ENCODE assay signal across 8 mouse cellular contexts in genomic region chr17:28953251-28953650, GRCm38 (mm10). TPM values are rescaled to one million over a fixed set of nuclear protein-coding genes. Genes with fewer than 3 reads are reported as not detected.
A peak's percentile ranks its signal among the peaks of the same experiment; 100 is the strongest.
DNase-seq lines count a peak whose midpoint lies in the region; ATAC-seq and TF ChIP-seq lines count a peak whose summit lies in the region.

No protein-coding gene starts in this region.

- H3K4me1 ChIP-seq in spleen, adult 2 months (ENCODE audit: control insufficient read depth, insufficient read depth, insufficient read length), result peaks cover 11% of the 10 kb centered on the region; the same call in 1 of the 2 replicates
- peaks cover 3% of the 10 kb centered on the region for H3K4me1 ChIP-seq in embryonic facial prominence, embryonic 11.5 days (ENCODE audit: control insufficient read depth, insufficient read depth, low read length)
- peaks cover 41% of the 10 kb centered on the region for H3K4me1 ChIP-seq in liver, embryonic 12.5 days
- H3K4me1 ChIP-seq in small intestine, adult 2 months (ENCODE audit: control insufficient read depth, insufficient read depth, insufficient read length, low read length), result peaks cover 4% of the 10 kb centered on the region; the same call in 1 of the 2 replicates

- H3K9ac ChIP-seq in embryonic facial prominence, embryonic 11.5 days (replicated peaks; ENCODE audit: low read length), result peak overlapping the region; percentile 90
- peak overlapping the region; percentile 89 for H3K9ac ChIP-seq in liver, embryonic 12.5 days

- no peak for TF ChIP-seq POLR2A in spleen, adult 2 months (IDR thresholded peaks at IDR 0.05; ENCODE audit: low read depth, low read length)
- TF ChIP-seq POLR2A in small intestine, adult 2 months (IDR thresholded peaks at IDR 0.05; ENCODE audit: low read depth, low read length), result no peak

- no peak for DNase-seq in spleen, adult 2 months (ENCODE audit: low read depth in 1 of 2, low spot score in 2 of 2)
- DNase-seq in spleen, postnatal 4 days (ENCODE audit: low spot score in 2 of 2), result no peak
- peak; percentile 21 for DNase-seq in embryonic facial prominence, embryonic 11.5 days (ENCODE audit: low spot score)
- peak; percentile 19 to 37 for DNase-seq in heart, postnatal 14 days
- no peak for DNase-seq in right cerebral cortex, postnatal 25 days
- DNase-seq in urinary bladder, postnatal 10 days (ENCODE audit: low spot score), result no peak

- intact Hi-C loops in heart, postnatal 14 days (cut with DNase I), result loop anchor here (5.0 kb wide), 1 partner anchor 54 kb away; the partner anchor contains the start of gene Stk38

- ATAC-seq in embryonic facial prominence, embryonic 11.5 days (replicated peaks; ENCODE audit: insufficient number of reproducible peaks, low FRiP score, low TSS enrichment, low read depth), result no peak
- no peak for ATAC-seq in liver, embryonic 12.5 days

- peak overlapping the region; percentile 68 for H3K4me2 ChIP-seq in embryonic facial prominence, embryonic 11.5 days (ENCODE audit: low read depth, low read length)
- H3K4me2 ChIP-seq in liver, embryonic 12.5 days, result peak overlapping the region; percentile 84

- no peaks in the 10 kb centered on the region for H3K27me3 ChIP-seq in spleen, adult 2 months (ENCODE audit: control insufficient read depth, insufficient read depth, low read length)
- no peaks in the 10 kb centered on the region for H3K27me3 ChIP-seq in embryonic facial prominence, embryonic 11.5 days (ENCODE audit: control insufficient read depth, insufficient read depth, low read length)
- H3K27me3 ChIP-seq in liver, embryonic 12.5 days (replicated peaks), result no peaks in the 10 kb centered on the region
- H3K27me3 ChIP-seq in small intestine, adult 2 months (ENCODE audit: control insufficient read depth, insufficient read depth, low read length), result no peaks in the 10 kb centered on the region

- no peak for TF ChIP-seq CTCF in spleen, adult 2 months (IDR thresholded peaks at IDR 0.05; ENCODE audit: extremely low read depth, insufficient read depth, insufficient read length, insufficient replicate concordance)
- no peak for TF ChIP-seq CTCF in small intestine, adult 2 months (IDR thresholded peaks at IDR 0.05; ENCODE audit: extremely low read depth, insufficient read length, insufficient replicate concordance, low read depth, low read length)

- peak overlapping the region; percentile 99; the same call in 1 of the 2 replicates for H3K27ac ChIP-seq in spleen, adult 2 months (ENCODE audit: insufficient read depth, low read length)
- H3K27ac ChIP-seq in embryonic facial prominence, embryonic 11.5 days (replicated peaks; ENCODE audit: low read depth, low read length), result no peak overlapping the region
- H3K27ac ChIP-seq in liver, embryonic 12.5 days, result peak overlapping the region; percentile 99
- H3K27ac ChIP-seq in small intestine, adult 2 months (ENCODE audit: insufficient read depth, low read depth, low read length), result peak overlapping the region; percentile 89; the same call in 1 of the 2 replicates

- WGBS in spleen, adult 2 months, result 6% methylated on average over 9 of the region's 9 CpGs
- 26% methylated on average over 9 of the region's 9 CpGs for WGBS in embryonic facial prominence, embryonic 11.5 days
- WGBS in liver, embryonic 12.5 days (ENCODE audit: insufficient replicate concordance), result 6% methylated on average over 9 of the region's 9 CpGs
- 3% methylated on average over 9 of the region's 9 CpGs for WGBS in small intestine, adult 2 months

- peaks cover 3% of the 10 kb centered on the region; the same call in 1 of the 2 replicates for H3K36me3 ChIP-seq in spleen, adult 2 months (ENCODE audit: control insufficient read depth, insufficient read depth, low read length)
- no peaks in the 10 kb centered on the region for H3K36me3 ChIP-seq in embryonic facial prominence, embryonic 11.5 days (replicated peaks; ENCODE audit: control insufficient read depth, insufficient read depth, low read depth, low read length)
- H3K36me3 ChIP-seq in liver, embryonic 12.5 days, result peaks cover 38% of the 10 kb centered on the region
- H3K36me3 ChIP-seq in small intestine, adult 2 months (ENCODE audit: control insufficient read depth, insufficient read depth, low read length), result no peaks in the 10 kb centered on the region

- H3K9me3 ChIP-seq in embryonic facial prominence, embryonic 11.5 days (replicated peaks; ENCODE audit: control insufficient read depth, low read length), result no peaks in the 10 kb centered on the region
- H3K9me3 ChIP-seq in liver, embryonic 12.5 days (replicated peaks), result peaks cover 3% of the 10 kb centered on the region; the same call in 1 of the 2 replicates

- peak overlapping the region; percentile 99 for H3K4me3 ChIP-seq in spleen, adult 2 months (ENCODE audit: extremely low read depth, insufficient read depth, insufficient read length)
- peak overlapping the region; percentile 52 for H3K4me3 ChIP-seq in embryonic facial prominence, embryonic 11.5 days (ENCODE audit: low read depth, low read length)
- peak overlapping the region; percentile 80 for H3K4me3 ChIP-seq in liver, embryonic 12.5 days
- H3K4me3 ChIP-seq in small intestine, adult 2 months (ENCODE audit: low read depth, low read length), result peak overlapping the region; percentile 58

RNA-seq across cellular contexts. Expression of gene Kctd20, which starts 1.5 kb away (rescaled TPM):
- 27.4 and 58.3 TPM in 2 replicates for polyA plus RNA-seq in spleen, adult 2 months (2012; rRNA removed)
- polyA plus RNA-seq in embryonic facial prominence, embryonic 11.5 days (2014; fragmentation: Nextera tagmentation; extraction: Ambion mirVana), result 109 and 110 TPM in 2 replicates
- 10 to 100 TPM; 59.5 to 62.6 TPM for total RNA-seq in heart, postnatal 14 days (2021)
- polyA plus RNA-seq in liver, embryonic 12.5 days (2016; fragmentation: Nextera tagmentation; extraction: Ambion mirVana), result 87.0 and 92.4 TPM in 2 replicates
- polyA plus RNA-seq in small intestine, adult 2 months (2012; rRNA removed), result 12.7 and 36.3 TPM in 2 replicates

RNA-seq across cellular contexts. Expression of gene Pxt1, which starts 9.6 kb away (rescaled TPM):
- 0.18 and 0.28 TPM in 2 replicates for polyA plus RNA-seq in spleen, adult 2 months (2012; rRNA removed)
- polyA plus RNA-seq in embryonic facial prominence, embryonic 11.5 days (2014; fragmentation: Nextera tagmentation; extraction: Ambion mirVana), result not detected in 2 replicates
- total RNA-seq in heart, postnatal 14 days (2021), result under 1 TPM; 0.36 to 0.44 TPM
- polyA plus RNA-seq in liver, embryonic 12.5 days (2016; fragmentation: Nextera tagmentation; extraction: Ambion mirVana), result 0.51 and 0.73 TPM in 2 replicates
- 0.22 TPM in 1 of 2 replicates, not detected in the other for polyA plus RNA-seq in small intestine, adult 2 months (2012; rRNA removed)

RNA-seq across cellular contexts. Expression of gene 4930539E08Rik, which starts 38.1 kb away (rescaled TPM):
- 0.37 and 0.59 TPM in 2 replicates for polyA plus RNA-seq in spleen, adult 2 months (2012; rRNA removed)
- polyA plus RNA-seq in embryonic facial prominence, embryonic 11.5 days (2014; fragmentation: Nextera tagmentation; extraction: Ambion mirVana), result 0.13 and 0.46 TPM in 2 replicates
- under 1 TPM; 0.07 TPM for total RNA-seq in heart, postnatal 14 days (2021)
- polyA plus RNA-seq in liver, embryonic 12.5 days (2016; fragmentation: Nextera tagmentation; extraction: Ambion mirVana), result 0.17 and 0.25 TPM in 2 replicates
- 26.9 and 94.4 TPM in 2 replicates for polyA plus RNA-seq in small intestine, adult 2 months (2012; rRNA removed)

RNA-seq across cellular contexts. Expression of gene Stk38, which starts 54.5 kb away (rescaled TPM):
- 119 and 149 TPM in 2 replicates for polyA plus RNA-seq in spleen, adult 2 months (2012; rRNA removed)
- 121 and 127 TPM in 2 replicates for polyA plus RNA-seq in embryonic facial prominence, embryonic 11.5 days (2014; fragmentation: Nextera tagmentation; extraction: Ambion mirVana)
- total RNA-seq in heart, postnatal 14 days (2021), result 10 to 100 TPM; 47.6 to 48.8 TPM
- 56.7 and 58.2 TPM in 2 replicates for polyA plus RNA-seq in liver, embryonic 12.5 days (2016; fragmentation: Nextera tagmentation; extraction: Ambion mirVana)
- polyA plus RNA-seq in small intestine, adult 2 months (2012; rRNA removed), result 35.5 and 105 TPM in 2 replicates

Comparison
In these comparisons a context has a peak if more than half of its experiments do, and no peak if none do; other contexts are left out.
1. DNase-seq: peak in embryonic facial prominence, embryonic 11.5 days (single experiment) and heart, postnatal 14 days (2 of 2); none in spleen, adult 2 months (0 of 2), spleen, postnatal 4 days (0 of 2), right cerebral cortex, postnatal 25 days (single experiment) and urinary bladder, postnatal 10 days (single experiment).
2. RNA of gene 4930539E08Rik, which starts 38.1 kb away (polyA plus RNA-seq): 26.9 to 94.4 TPM in small intestine, adult 2 months; 0.37 to 0.59 TPM in spleen, adult 2 months, 0.17 to 0.25 TPM in liver, embryonic 12.5 days and 0.13 to 0.46 TPM in embryonic facial prominence, embryonic 11.5 days; every median in the first group is over 10 times any median in the second.
3. Peak in every context shown above with its lines, with median percentiles within 50 percentile points of each other: H3K4me3 ChIP-seq.